In genomic region chr2:125506316-125507054, GRCm38 (mm10) we compare ENCODE assay signal across 8 mouse cellular contexts. TPM values are rescaled to one million over a fixed set of nuclear protein-coding genes. Genes with fewer than 3 reads are reported as not detected.
DNase-seq lines count a peak whose midpoint lies in the region; ATAC-seq and TF ChIP-seq lines count a peak whose summit lies in the region.

No protein-coding gene starts in this region.

- H3K4me1 ChIP-seq in forebrain, embryonic 16.5 days (replicated peaks; ENCODE audit: control insufficient read depth, insufficient read depth, low read length): peaks cover 11% of the 10 kb centered on the region
- peaks cover 8% of the 10 kb centered on the region; the same call in 1 of the 2 replicates for H3K4me1 ChIP-seq in hindbrain, embryonic 14.5 days (replicated peaks; ENCODE audit: control insufficient read depth, insufficient read depth, low read length)
- no peaks in the 10 kb centered on the region for H3K4me1 ChIP-seq in liver, embryonic 14.5 days (replicated peaks; ENCODE audit: control insufficient read depth in 2 of 2, insufficient read depth in 2 of 2, low read length in 1 of 2)
- H3K4me1 ChIP-seq in neural tube, embryonic 12.5 days: peaks cover 13% of the 10 kb centered on the region

- ATAC-seq in forebrain, embryonic 16.5 days: peak; percentile 80
- peak; percentile 90 for ATAC-seq in hindbrain, embryonic 14.5 days (ENCODE audit: low FRiP score)
- ATAC-seq in liver, embryonic 14.5 days (ENCODE audit: insufficient read depth): no peak; the same call in 1 of the 2 replicates
- peak; percentile 88 for ATAC-seq in neural tube, embryonic 12.5 days (ENCODE audit: low FRiP score, low read depth)
- no peak for ATAC-seq in megakaryocyte-erythroid progenitor cell, adult 5-6 weeks (replicated peaks; ENCODE audit: low FRiP score, low TSS enrichment, poor library complexity, severe bottlenecking)

- no peaks in the 10 kb centered on the region for H3K27me3 ChIP-seq in forebrain, embryonic 16.5 days (replicated peaks; ENCODE audit: control insufficient read depth, insufficient read depth, low read length)
- no peaks in the 10 kb centered on the region; the same call in 1 of the 2 replicates for H3K27me3 ChIP-seq in hindbrain, embryonic 14.5 days (ENCODE audit: control insufficient read depth, insufficient read depth, low read length)
- H3K27me3 ChIP-seq in liver, embryonic 14.5 days (ENCODE audit: control insufficient read depth, insufficient read depth, low read length): peaks cover 42% of the 10 kb centered on the region
- H3K27me3 ChIP-seq in neural tube, embryonic 12.5 days (replicated peaks): no peaks in the 10 kb centered on the region; the same call in 1 of the 2 replicates

- H3K36me3 ChIP-seq in forebrain, embryonic 16.5 days (ENCODE audit: control insufficient read depth, insufficient read depth): peaks cover 2% of the 10 kb centered on the region; the same call in 1 of the 2 replicates
- H3K36me3 ChIP-seq in hindbrain, embryonic 14.5 days (replicated peaks; ENCODE audit: control insufficient read depth, insufficient read depth): no peaks in the 10 kb centered on the region
- no peaks in the 10 kb centered on the region for H3K36me3 ChIP-seq in liver, embryonic 14.5 days (replicated peaks; ENCODE audit: control insufficient read depth, insufficient read depth, low read depth)
- H3K36me3 ChIP-seq in neural tube, embryonic 12.5 days: no peaks in the 10 kb centered on the region

- peak overlapping the region; percentile 80 for H3K4me3 ChIP-seq in forebrain, embryonic 16.5 days (replicated peaks; ENCODE audit: low read length)
- peak overlapping the region; percentile 82 for H3K4me3 ChIP-seq in hindbrain, embryonic 14.5 days (replicated peaks; ENCODE audit: low read length)
- H3K4me3 ChIP-seq in liver, embryonic 14.5 days (ENCODE audit: insufficient read depth in 1 of 2, low read depth in 2 of 2, low read length in 2 of 2): peak overlapping the region; percentile 31 to 37; a peak in 3 of 4 replicates
- peak overlapping the region; percentile 65 for H3K4me3 ChIP-seq in neural tube, embryonic 12.5 days

- peak overlapping the region; percentile 79 for H3K9ac ChIP-seq in forebrain, embryonic 16.5 days (replicated peaks; ENCODE audit: low read depth, low read length)
- peak overlapping the region; percentile 72 for H3K9ac ChIP-seq in hindbrain, embryonic 14.5 days
- H3K9ac ChIP-seq in liver, embryonic 14.5 days (replicated peaks): no peak overlapping the region
- peak overlapping the region; percentile 70 for H3K9ac ChIP-seq in neural tube, embryonic 12.5 days

- WGBS in forebrain, embryonic 16.5 days: 1% methylated on average over 37 of the region's 37 CpGs
- WGBS in hindbrain, embryonic 14.5 days: 2% methylated on average over 37 of the region's 37 CpGs
- WGBS in liver, embryonic 14.5 days (ENCODE audit: insufficient replicate concordance): 4% methylated on average over 37 of the region's 37 CpGs
- WGBS in neural tube, embryonic 12.5 days: under 1% methylated on average over 32 of the region's 37 CpGs

- peak overlapping the region; percentile 45 for H3K27ac ChIP-seq in forebrain, embryonic 16.5 days (ENCODE audit: low read length)
- H3K27ac ChIP-seq in hindbrain, embryonic 14.5 days: peak overlapping the region; percentile 54; the same call in 1 of the 2 replicates
- H3K27ac ChIP-seq in liver, embryonic 14.5 days: no peak overlapping the region
- no peak overlapping the region for H3K27ac ChIP-seq in neural tube, embryonic 12.5 days

- peak; percentile 41 to 60 for DNase-seq in cerebellum, postnatal 14 days
- DNase-seq in cerebellum, adult 8-10 months: no peak
- DNase-seq in adrenal gland, postnatal 14 days: peak; percentile 86
- DNase-seq in hindbrain, embryonic 14.5 days (ENCODE audit: low spot score): peak; percentile 70
- DNase-seq in liver, embryonic 14.5 days (ENCODE audit: low read depth in 3 of 3, low spot score in 3 of 3): no peak

- TF ChIP-seq EP300 in liver, embryonic 14.5 days (IDR thresholded peaks at IDR 0.05; ENCODE audit: low read depth): no peak

- peak overlapping the region; percentile 100 for H3K4me2 ChIP-seq in forebrain, embryonic 16.5 days (ENCODE audit: low read length)
- H3K4me2 ChIP-seq in hindbrain, embryonic 14.5 days (replicated peaks): peak overlapping the region; percentile 98
- H3K4me2 ChIP-seq in liver, embryonic 14.5 days (ENCODE audit: low read depth): peak overlapping the region; percentile 34
- H3K4me2 ChIP-seq in neural tube, embryonic 12.5 days (replicated peaks): peak overlapping the region; percentile 98

- H3K9me3 ChIP-seq in forebrain, embryonic 16.5 days (ENCODE audit: control insufficient read depth, low read length): no peaks in the 10 kb centered on the region
- H3K9me3 ChIP-seq in hindbrain, embryonic 14.5 days (ENCODE audit: control insufficient read depth, low read length): no peaks in the 10 kb centered on the region
- no peaks in the 10 kb centered on the region for H3K9me3 ChIP-seq in liver, embryonic 14.5 days (ENCODE audit: control insufficient read depth, low read length)
- H3K9me3 ChIP-seq in neural tube, embryonic 12.5 days: no peaks in the 10 kb centered on the region

- TF ChIP-seq CTCF in liver, embryonic 14.5 days (IDR thresholded peaks at IDR 0.05; ENCODE audit: low read depth): no peak

RNA-seq across cellular contexts. Expression of gene Fbn1, which starts 1.3 kb away (rescaled TPM):
- 88.2 and 93.1 TPM in 2 replicates for total RNA-seq in adrenal gland, postnatal 14 days (2021)
- polyA plus RNA-seq in forebrain, embryonic 16.5 days (2015; fragmentation: Nextera tagmentation; extraction: Ambion mirVana): 2.1 and 2.5 TPM in 2 replicates
- 5.4 and 6.7 TPM in 2 replicates for polyA plus RNA-seq in hindbrain, embryonic 14.5 days (2014; fragmentation: Nextera tagmentation; extraction: Ambion mirVana)
- polyA plus RNA-seq in liver, embryonic 14.5 days (2012; rRNA removed): 0.54 and 0.73 TPM in 2 replicates
- polyA plus RNA-seq in liver, embryonic 14.5 days (2014; fragmentation: Nextera tagmentation; extraction: Ambion mirVana): 1.2 and 1.3 TPM in 2 replicates
- 6.8 TPM in 2 replicates for polyA plus RNA-seq in neural tube, embryonic 12.5 days (2016; fragmentation: Nextera tagmentation; extraction: Ambion mirVana)
- not detected in 2 replicates for total RNA-seq in megakaryocyte-erythroid progenitor cell, adult 5-6 weeks (2014; fragmentation: Nextera tagmentation)
- total RNA-seq in megakaryocyte-erythroid progenitor cell, adult 5-6 weeks (2017): not detected in 2 replicates

RNA-seq across cellular contexts. Expression of gene Gm9913, which starts 1.6 kb away (rescaled TPM):
- 0.11 TPM in 1 of 2 replicates, not detected in the other for total RNA-seq in adrenal gland, postnatal 14 days (2021)
- polyA plus RNA-seq in forebrain, embryonic 16.5 days (2015; fragmentation: Nextera tagmentation; extraction: Ambion mirVana): 0.35 TPM in 1 of 2 replicates, not detected in the other
- not detected in 2 replicates for polyA plus RNA-seq in hindbrain, embryonic 14.5 days (2014; fragmentation: Nextera tagmentation; extraction: Ambion mirVana)
- polyA plus RNA-seq in liver, embryonic 14.5 days (2012; rRNA removed): not detected in 2 replicates
- polyA plus RNA-seq in liver, embryonic 14.5 days (2014; fragmentation: Nextera tagmentation; extraction: Ambion mirVana): not detected in 2 replicates
- polyA plus RNA-seq in neural tube, embryonic 12.5 days (2016; fragmentation: Nextera tagmentation; extraction: Ambion mirVana): 0.09 and 0.15 TPM in 2 replicates
- not detected in 2 replicates for total RNA-seq in megakaryocyte-erythroid progenitor cell, adult 5-6 weeks (2014; fragmentation: Nextera tagmentation)
- not detected in 2 replicates for total RNA-seq in megakaryocyte-erythroid progenitor cell, adult 5-6 weeks (2017)

Comparison
In these comparisons a context has a peak if more than half of its experiments do, and no peak if none do; other contexts are left out.
1. DNase-seq: peak in cerebellum, postnatal 14 days (2 of 2), adrenal gland, postnatal 14 days (single experiment) and hindbrain, embryonic 14.5 days (single experiment); none in cerebellum, adult 8-10 months (single experiment) and liver, embryonic 14.5 days (0 of 3).
2. ATAC-seq: peak in forebrain, embryonic 16.5 days (single experiment), hindbrain, embryonic 14.5 days (single experiment) and neural tube, embryonic 12.5 days (single experiment); none in liver, embryonic 14.5 days (single experiment) and megakaryocyte-erythroid progenitor cell, adult 5-6 weeks (single experiment).
3. H3K27ac ChIP-seq: peak in forebrain, embryonic 16.5 days (single experiment) and hindbrain, embryonic 14.5 days (single experiment); none in liver, embryonic 14.5 days (single experiment) and neural tube, embryonic 12.5 days (single experiment).
4. H3K4me2 ChIP-seq: peak in every context shown above with its lines; median percentile 100 in forebrain, embryonic 16.5 days; 98 in hindbrain, embryonic 14.5 days; 98 in neural tube, embryonic 12.5 days; 34 in liver, embryonic 14.5 days.
5. Peak in every context shown above with its lines, with median percentiles within 50 percentile points of each other: H3K4me3 ChIP-seq.